Mouse (Mus musculus) small intestine, adult 10 weeks (tissue): Measurements from ENCODE around the gene Tmem174. TPM values are rescaled to one million over a fixed set of nuclear protein-coding genes. Genes with fewer than 3 reads are reported as not detected.

ENCODE experiments used
- polyA plus RNA-seq: library from polyadenylated mRNA; stranded (reverse); fragments of 350-450 nt; fragmentation: Illumina TruSeq; extraction: RNeasy Lipid Tissue Mini Kit (QIAGEN cat#74804); gene quantifications from one replicate; pipeline ENCODE4 v1.2.3, GENCODE M21; 2014; ENCODE audit warnings: low replicate concordance

Gene Tmem174
- polyA plus RNA-seq, result not detected

DNA sequence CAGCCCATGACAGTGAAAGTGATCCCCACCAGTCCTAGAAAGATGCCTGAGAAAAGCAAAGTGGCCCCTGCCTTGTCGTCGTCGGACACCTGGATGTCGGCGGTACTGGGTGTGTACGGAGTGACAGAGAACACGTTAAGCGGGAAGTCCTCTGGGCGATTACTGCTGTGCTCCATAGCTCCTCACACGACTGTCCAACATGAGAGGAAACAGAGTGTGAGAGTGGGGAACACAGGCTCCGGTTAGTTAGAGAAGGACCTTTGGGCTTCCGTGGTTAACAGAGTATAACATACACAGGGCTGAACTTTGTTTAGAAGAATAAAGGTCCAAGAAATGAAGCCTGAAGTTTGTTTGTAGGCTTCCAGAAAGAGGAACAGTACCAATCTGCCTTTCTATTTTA is at the start of gene Tmem174:
Gene Tmem174, minus strand, starts transcription at position 266 of the 400 bp plus-strand sequence.

Other genes with a start within 250 kb of the Tmem174 start
- 2.9 TPM for gene Gm10320, start 145.4 kb downstream of the Tmem174 start, polyA plus RNA-seq
- 4.9 TPM for gene Tmem171, start 57.4 kb upstream of the Tmem174 start, polyA plus RNA-seq
- gene Fcho2, start 178.0 kb upstream of the Tmem174 start, polyA plus RNA-seq, result 228 TPM